Comparison of ENCODE assay signal across 8 mouse cellular contexts in genomic region chr13:49352581-49353159, GRCm38 (mm10). TPM values are rescaled to one million over a fixed set of nuclear protein-coding genes. Genes with fewer than 3 reads are reported as not detected.
DNase-seq lines count a peak whose midpoint lies in the region; ATAC-seq and TF ChIP-seq lines count a peak whose summit lies in the region.

No protein-coding gene starts in this region.

- ATAC-seq in midbrain, postnatal 0 days (ENCODE audit: low FRiP score): no peak

- no peak overlapping the region for H3K9ac ChIP-seq in midbrain, postnatal 0 days (replicated peaks; ENCODE audit: low read length, poor library complexity, severe bottlenecking)

- TF ChIP-seq CTCF in midbrain, postnatal 0 days (IDR thresholded peaks at IDR 0.05): no peak
- no peak for TF ChIP-seq CTCF in kidney, adult 2 months (conservative IDR thresholded peaks at IDR 0.05; ENCODE audit: insufficient read depth, insufficient read length, low read depth, low read length)

- H3K9me3 ChIP-seq in embryonic facial prominence, embryonic 10.5 days: no peaks in the 10 kb centered on the region
- no peaks in the 10 kb centered on the region for H3K9me3 ChIP-seq in midbrain, postnatal 0 days (ENCODE audit: low read length)

- intact Hi-C loops in heart, postnatal 10 days (cut with DNase I): no loop called here

- peaks cover 20% of the 10 kb centered on the region for H3K36me3 ChIP-seq in embryonic facial prominence, embryonic 10.5 days (replicated peaks)
- no peaks in the 10 kb centered on the region; the same call in 1 of the 2 replicates for H3K36me3 ChIP-seq in midbrain, postnatal 0 days (ENCODE audit: insufficient read depth, low read length)
- no peaks in the 10 kb centered on the region for H3K36me3 ChIP-seq in kidney, adult 2 months (ENCODE audit: control insufficient read depth, insufficient read depth, low read length)

- DNase-seq in gastrocnemius, adult 18-20 months (ENCODE audit: low spot score): peak; percentile 55
- DNase-seq in gastrocnemius, postnatal 10 days: no peak
- DNase-seq in embryonic facial prominence, embryonic 10.5 days (ENCODE audit: low spot score): no peak
- DNase-seq in heart, postnatal 10 days: peak; percentile 53 to 58
- peak; percentile 42 for DNase-seq in midbrain, postnatal 0 days (ENCODE audit: low spot score)
- no peak for DNase-seq in cerebellum, adult 11 months
- DNase-seq in frontal cortex, postnatal 25 days (ENCODE audit: low spot score in 2 of 2): no peak
- no peak for DNase-seq in kidney, adult 2 months

- WGBS in embryonic facial prominence, embryonic 10.5 days: 68% methylated on average over 3 of the region's 3 CpGs
- 26% methylated on average over 3 of the region's 3 CpGs for WGBS in midbrain, postnatal 0 days
- WGBS in kidney, adult 2 months: 69% methylated on average over 3 of the region's 3 CpGs

- TF ChIP-seq POLR2A in kidney, adult 2 months (IDR thresholded peaks at IDR 0.05; ENCODE audit: low read depth, low read length): no peak

- H3K4me3 ChIP-seq in embryonic facial prominence, embryonic 10.5 days: no peak overlapping the region
- no peak overlapping the region for H3K4me3 ChIP-seq in midbrain, postnatal 0 days (ENCODE audit: low read depth, low read length)
- H3K4me3 ChIP-seq in kidney, adult 2 months (ENCODE audit: insufficient read depth, low read depth, low read length): no peak overlapping the region

- peaks cover 19% of the 10 kb centered on the region for H3K4me1 ChIP-seq in embryonic facial prominence, embryonic 10.5 days
- peaks cover 5% of the 10 kb centered on the region; the same call in 1 of the 2 replicates for H3K4me1 ChIP-seq in midbrain, postnatal 0 days (ENCODE audit: insufficient read depth, low read length)
- H3K4me1 ChIP-seq in kidney, adult 2 months (ENCODE audit: control insufficient read depth, insufficient read depth, low read length): peaks cover 5% of the 10 kb centered on the region; the same call in 1 of the 2 replicates

- no peaks in the 10 kb centered on the region for H3K27me3 ChIP-seq in embryonic facial prominence, embryonic 10.5 days (replicated peaks; ENCODE audit: low read depth, poor library complexity, severe bottlenecking)
- H3K27me3 ChIP-seq in midbrain, postnatal 0 days (ENCODE audit: insufficient read depth, low read length): no peaks in the 10 kb centered on the region
- H3K27me3 ChIP-seq in kidney, adult 2 months (replicated peaks; ENCODE audit: control insufficient read depth, insufficient read depth, low read length): no peaks in the 10 kb centered on the region

- no peak overlapping the region for H3K4me2 ChIP-seq in midbrain, postnatal 0 days (ENCODE audit: low read depth, low read length, poor library complexity, severe bottlenecking)

- peak overlapping the region; percentile 40; the same call in 1 of the 2 replicates for H3K27ac ChIP-seq in embryonic facial prominence, embryonic 10.5 days (replicated peaks)
- H3K27ac ChIP-seq in midbrain, postnatal 0 days (ENCODE audit: low read depth, low read length): 0 out of 2 replicates have a peak overlapping the region, but pooled peaks have one; percentile 26
- no peak overlapping the region for H3K27ac ChIP-seq in kidney, adult 2 months (ENCODE audit: insufficient read depth, low read depth, low read length)

RNA-seq across cellular contexts. Expression of gene Bicd2, which starts 11.3 kb away (rescaled TPM):
- 10 to 100 TPM; 23.4 to 28.6 TPM for total RNA-seq in gastrocnemius, adult 18-20 months (2021)
- total RNA-seq in gastrocnemius, postnatal 10 days (2021): 10 to 100 TPM; 21.5 to 25.5 TPM
- polyA plus RNA-seq in embryonic facial prominence, embryonic 10.5 days (2016; fragmentation: Nextera tagmentation; extraction: Ambion mirVana): 32.6 and 33.3 TPM in 2 replicates
- 10 to 100 TPM; 74.6 to 83.6 TPM for total RNA-seq in heart, postnatal 10 days (2021)
- total RNA-seq in midbrain, postnatal 0 days (2014; rRNA removed): 49.3 and 50.4 TPM in 2 replicates
- 24.0 and 24.1 TPM in 2 replicates for polyA plus RNA-seq in midbrain, postnatal 0 days (2015; fragmentation: Nextera tagmentation; extraction: Ambion mirVana)
- 17.0 and 17.6 TPM in 2 replicates for polyA plus RNA-seq in kidney, adult 2 months (2012; rRNA removed)

RNA-seq across cellular contexts. Expression of gene Fgd3, which starts 32.6 kb away (rescaled TPM):
- total RNA-seq in gastrocnemius, adult 18-20 months (2021): under 1 TPM; 0.41 to 0.90 TPM
- total RNA-seq in gastrocnemius, postnatal 10 days (2021): 1 to 10 TPM in 1 of 2 experiments, under 1 TPM in 1; 0.66 to 1.9 TPM
- 1.2 and 1.3 TPM in 2 replicates for polyA plus RNA-seq in embryonic facial prominence, embryonic 10.5 days (2016; fragmentation: Nextera tagmentation; extraction: Ambion mirVana)
- under 1 TPM; 0.50 to 0.57 TPM for total RNA-seq in heart, postnatal 10 days (2021)
- total RNA-seq in midbrain, postnatal 0 days (2014; rRNA removed): 9.3 and 12.0 TPM in 2 replicates
- polyA plus RNA-seq in midbrain, postnatal 0 days (2015; fragmentation: Nextera tagmentation; extraction: Ambion mirVana): 2.1 and 2.4 TPM in 2 replicates
- 6.2 and 6.3 TPM in 2 replicates for polyA plus RNA-seq in kidney, adult 2 months (2012; rRNA removed)

Comparison
In these comparisons a context has a peak if more than half of its experiments do, and no peak if none do; other contexts are left out.
1. DNase-seq: peak in gastrocnemius, adult 18-20 months (single experiment), heart, postnatal 10 days (2 of 2) and midbrain, postnatal 0 days (single experiment); none in gastrocnemius, postnatal 10 days (single experiment), embryonic facial prominence, embryonic 10.5 days (single experiment), cerebellum, adult 11 months (single experiment), frontal cortex, postnatal 25 days (0 of 2) and kidney, adult 2 months (single experiment).